Mouse (Mus musculus) small intestine, adult 2 months (tissue): ENCODE data around the gene Cutal.

Experiments
- CTCF ChIP-seq: fragments of 200-500 bp; IDR thresholded peaks from 2 replicates; pipeline ENCODE4 v1.5.1; 2012; ENCODE audit warnings: low read depth, mild to moderate bottlenecking, control low read depth, inconsistent platforms, low read length, moderate library complexity, mixed read lengths; ENCODE audit not compliant: insufficient replicate concordance, insufficient read length; ENCODE audit errors: extremely low read depth
- POLR2A ChIP-seq: fragments of 200-500 bp; IDR thresholded peaks from 2 replicates; pipeline ENCODE4 v1.6.1; 2012; ENCODE audit warnings: low read depth, mild to moderate bottlenecking, control low read depth, inconsistent platforms, low read length, moderate library complexity

DNA sequence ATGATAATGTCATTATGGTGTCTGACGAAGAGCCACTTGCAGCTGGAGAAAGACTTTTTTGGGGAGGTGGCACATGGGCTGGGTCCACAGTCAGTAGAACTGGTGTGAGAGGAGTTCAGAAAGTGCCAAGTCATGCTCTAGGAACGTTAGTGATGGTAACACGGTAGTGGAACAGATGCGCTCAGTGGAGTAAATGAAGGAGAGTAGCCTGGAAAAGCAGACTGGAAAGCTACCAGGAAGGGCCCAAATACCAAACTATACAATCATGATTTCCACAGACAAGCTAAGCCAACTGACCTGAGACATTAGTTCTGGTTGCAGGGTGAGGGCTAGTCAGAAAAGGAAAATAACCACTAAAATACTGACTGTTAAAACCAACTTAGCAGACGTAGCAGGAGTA, 4.5 kb upstream of the Cutal start:
- no peak for TF ChIP-seq CTCF
- no peak for TF ChIP-seq POLR2A
